Mouse (Mus musculus): ENCODE measurements at regions not wholly inside any gene's neighbourhood (a gene's known extent, or its start where the extent isn't known, plus 50 kb on each side); places are given as distances from the start of the nearest gene placed in this dataset.

DNA sequence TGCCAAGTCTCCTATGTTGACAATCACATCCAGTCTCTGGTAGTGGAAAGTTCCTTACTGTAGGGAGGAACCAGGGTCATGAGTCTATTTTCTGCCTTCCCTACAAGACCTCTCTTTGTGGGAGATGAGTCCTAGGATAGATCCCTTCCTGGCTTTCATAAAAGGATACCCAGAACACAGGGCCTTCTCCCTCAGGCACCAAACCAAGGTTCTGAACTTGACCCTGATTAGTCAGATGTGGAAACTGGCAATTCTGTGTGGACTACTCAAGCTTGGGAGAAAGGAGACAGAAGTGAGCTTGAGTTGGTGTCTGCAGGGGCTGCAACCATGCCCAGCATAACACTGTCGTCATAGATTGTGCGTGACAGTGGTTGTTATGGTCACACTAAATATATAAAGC, 293.6 kb upstream of the Hs6st1 start:
- no peak for TF ChIP-seq CTCF (IDR thresholded peaks at IDR 0.05; ENCODE audit: low read depth)
- no peak for TF ChIP-seq EP300 (optimal IDR thresholded peaks at IDR 0.05)

All from stomach, postnatal 0 days (tissue).